Mouse (Mus musculus): Measurements from ENCODE around the gene H2-Oa. TPM values are rescaled to one million over a fixed set of nuclear protein-coding genes. Genes with fewer than 3 reads are reported as not detected.

H2-Oa gene
- polyA plus RNA-seq, 1 experiment from 2014 or later: 0.37 TPM

- ATAC-seq (ENCODE audit: insufficient number of reproducible peaks, low FRiP score): no peak
- Histone ChIP-seq H3K4me2 (no peak overlapping the region), H3K4me1 (replicated peaks) (no peaks in the 10 kb centered on the region), H3K4me3 (no peak overlapping the region), H3K9me3 (replicated peaks) (no peaks in the 10 kb centered on the region), H3K27me3 (replicated peaks) (peaks cover 40% of the 10 kb centered on the region), H3K36me3 (no peaks in the 10 kb centered on the region), H3K27ac (ENCODE audit: poor library complexity, severe bottlenecking) (no peak overlapping the region), H3K9ac (no peak overlapping the region)
- 11% methylated on average over 8 of the region's 8 CpGs for WGBS
Measured at GRCm38 (mm10) chr17:34083104-34083503, 9.0 kb upstream of the H2-Oa start.

GRCm38 (mm10) chr17:34087386-34087785 lies 4.8 kb upstream of the H2-Oa start:
- Histone ChIP-seq H3K27ac (ENCODE audit: poor library complexity, severe bottlenecking) (no peak overlapping the region), H3K9me3 (replicated peaks) (no peaks in the 10 kb centered on the region), H3K9ac (no peak overlapping the region), H3K4me3 (no peak overlapping the region), H3K4me2 (no peak overlapping the region), H3K36me3 (no peaks in the 10 kb centered on the region), H3K4me1 (replicated peaks) (peaks cover 4% of the 10 kb centered on the region; the same call in 1 of the 2 replicates), H3K27me3 (replicated peaks) (peaks cover 28% of the 10 kb centered on the region)
- WGBS: 39% methylated on average over 2 of the region's 2 CpGs
- no peak for ATAC-seq (ENCODE audit: insufficient number of reproducible peaks, low FRiP score)

- Histone ChIP-seq H3K4me3 (no peak overlapping the region), H3K36me3 (no peaks in the 10 kb centered on the region), H3K9me3 (replicated peaks) (no peaks in the 10 kb centered on the region), H3K9ac (no peak overlapping the region), H3K27ac (ENCODE audit: poor library complexity, severe bottlenecking) (no peak overlapping the region), H3K27me3 (replicated peaks) (peaks cover 22% of the 10 kb centered on the region), H3K4me1 (replicated peaks) (peaks cover 12% of the 10 kb centered on the region), H3K4me2 (no peak overlapping the region)
- ATAC-seq (ENCODE audit: insufficient number of reproducible peaks, low FRiP score): no peak
- WGBS: 62% methylated on average over 11 of the region's 11 CpGs
Measured at GRCm38 (mm10) chr17:34088124-34088523, 4.0 kb upstream of the H2-Oa start.

GRCm38 (mm10) chr17:34090923-34091322 lies 1.2 kb upstream of the H2-Oa start:
- no peaks in the 10 kb centered on the region for H3K9me3 ChIP-seq (replicated peaks)
- no peak overlapping the region for H3K9ac ChIP-seq
- ATAC-seq (ENCODE audit: insufficient number of reproducible peaks, low FRiP score): no peak
- no peak overlapping the region for H3K4me2 ChIP-seq
- no peak overlapping the region for H3K4me3 ChIP-seq
- WGBS: 49% methylated on average over 7 of the region's 7 CpGs
- no peak overlapping the region for H3K27ac ChIP-seq (ENCODE audit: poor library complexity, severe bottlenecking)
- peaks cover 4% of the 10 kb centered on the region for H3K27me3 ChIP-seq (replicated peaks)
- H3K4me1 ChIP-seq (replicated peaks): peaks cover 21% of the 10 kb centered on the region
- no peaks in the 10 kb centered on the region for H3K36me3 ChIP-seq

GRCm38 (mm10) chr17:34093199-34093874 lies 1.2 kb downstream of the H2-Oa start:
- no peak overlapping the region for H3K4me3 ChIP-seq
- 23% methylated on average over 7 of the region's 7 CpGs for WGBS

GRCm38 (mm10) chr17:34094283-34095035 lies 2.3 kb downstream of the H2-Oa start:
- 75% methylated on average over 27 of the region's 27 CpGs for WGBS
- peaks cover 21% of the 10 kb centered on the region for H3K4me1 ChIP-seq (replicated peaks)
- no peak overlapping the region for H3K27ac ChIP-seq (ENCODE audit: poor library complexity, severe bottlenecking)

More at GRCm38 (mm10) chr17:34093199-34093874, 1.2 kb downstream of the H2-Oa start:
- peak overlapping the region; percentile 7; the same call in 1 of the 2 replicates for H3K27ac ChIP-seq (ENCODE audit: poor library complexity, severe bottlenecking)
- peaks cover 3% of the 10 kb centered on the region; the same call in 1 of the 2 replicates for H3K27me3 ChIP-seq (replicated peaks)
- H3K4me1 ChIP-seq (replicated peaks): peaks cover 21% of the 10 kb centered on the region
- ATAC-seq (ENCODE audit: insufficient number of reproducible peaks, low FRiP score): peak; percentile 53; the same call in 1 of the 2 replicates
- H3K9me3 ChIP-seq (replicated peaks): no peaks in the 10 kb centered on the region
- H3K9ac ChIP-seq: 0 out of 2 replicates have a peak overlapping the region, but pooled peaks have one; percentile 13
- H3K36me3 ChIP-seq: no peaks in the 10 kb centered on the region
- peak overlapping the region; percentile 23 for H3K4me2 ChIP-seq

GRCm38 (mm10) chr17:34096497-34097010 lies 4.4 kb downstream of the H2-Oa start:
- Histone ChIP-seq H3K4me3 (no peak overlapping the region), H3K9ac (no peak overlapping the region), H3K4me1 (replicated peaks) (peaks cover 21% of the 10 kb centered on the region), H3K4me2 (no peak overlapping the region), H3K36me3 (no peaks in the 10 kb centered on the region), H3K27ac (ENCODE audit: poor library complexity, severe bottlenecking) (no peak overlapping the region), H3K27me3 (replicated peaks) (peaks cover 15% of the 10 kb centered on the region), H3K9me3 (replicated peaks) (no peaks in the 10 kb centered on the region)
- ATAC-seq (ENCODE audit: insufficient number of reproducible peaks, low FRiP score): no peak
- WGBS: 69% methylated on average over 3 of the region's 3 CpGs

More at GRCm38 (mm10) chr17:34094283-34095035, 2.3 kb downstream of the H2-Oa start:
- Histone ChIP-seq H3K36me3 (no peaks in the 10 kb centered on the region), H3K27me3 (replicated peaks) (peaks cover 3% of the 10 kb centered on the region; the same call in 1 of the 2 replicates), H3K9me3 (replicated peaks) (no peaks in the 10 kb centered on the region), H3K4me2 (no peak overlapping the region), H3K4me3 (no peak overlapping the region), H3K9ac (no peak overlapping the region)
- no peak for ATAC-seq (ENCODE audit: insufficient number of reproducible peaks, low FRiP score)

GRCm38 (mm10) chr17:34097272-34097671 lies 5.1 kb downstream of the H2-Oa start:
- no peak for ATAC-seq (ENCODE audit: insufficient number of reproducible peaks, low FRiP score)
- Histone ChIP-seq H3K27ac (ENCODE audit: poor library complexity, severe bottlenecking) (no peak overlapping the region), H3K36me3 (no peaks in the 10 kb centered on the region), H3K9me3 (replicated peaks) (no peaks in the 10 kb centered on the region), H3K4me1 (replicated peaks) (peaks cover 18% of the 10 kb centered on the region), H3K27me3 (replicated peaks) (peaks cover 15% of the 10 kb centered on the region), H3K4me2 (no peak overlapping the region), H3K4me3 (no peak overlapping the region), H3K9ac (no peak overlapping the region)
- 71% methylated on average over 5 of the region's 5 CpGs for WGBS

GRCm38 (mm10) chr17:34098709-34099479 lies 6.8 kb downstream of the H2-Oa start:
- Histone ChIP-seq H3K4me1 (replicated peaks) (0 out of 2 replicates have a peak, but pooled peaks cover 2% of the 10 kb centered on the region), H3K36me3 (no peaks in the 10 kb centered on the region), H3K9ac (no peak overlapping the region), H3K9me3 (replicated peaks) (no peaks in the 10 kb centered on the region), H3K27me3 (replicated peaks) (peaks cover 15% of the 10 kb centered on the region), H3K27ac (ENCODE audit: poor library complexity, severe bottlenecking) (no peak overlapping the region), H3K4me3 (no peak overlapping the region), H3K4me2 (no peak overlapping the region)
- 42% methylated on average over 10 of the region's 10 CpGs for WGBS
- no peak for ATAC-seq (ENCODE audit: insufficient number of reproducible peaks, low FRiP score)

GRCm38 (mm10) chr17:34099531-34099930 lies 7.4 kb downstream of the H2-Oa start:
- Histone ChIP-seq H3K4me1 (replicated peaks) (no peaks in the 10 kb centered on the region), H3K27ac (ENCODE audit: poor library complexity, severe bottlenecking) (no peak overlapping the region), H3K36me3 (no peaks in the 10 kb centered on the region), H3K4me3 (no peak overlapping the region), H3K9ac (no peak overlapping the region), H3K27me3 (replicated peaks) (peaks cover 15% of the 10 kb centered on the region), H3K9me3 (replicated peaks) (no peaks in the 10 kb centered on the region), H3K4me2 (no peak overlapping the region)
- WGBS: 66% methylated on average over 5 of the region's 5 CpGs
- no peak for ATAC-seq (ENCODE audit: insufficient number of reproducible peaks, low FRiP score)

All from heart, embryonic 12.5 days (tissue).